Mouse (Mus musculus): Measurements from ENCODE around the gene AU040320. TPM values are rescaled to one million over a fixed set of nuclear protein-coding genes. Genes with fewer than 3 reads are reported as not detected.

Gene AU040320
- polyA plus RNA-seq (2012; fragmentation: generic; extraction: Trizol): 20.2 TPM
- long read RNA-seq, experiment 1, full-length matches to known transcripts: 4 of 12 reads
- long read RNA-seq, experiment 1, partial matches to known transcripts: 3 of 12 reads
- long read RNA-seq, experiment 1, other reads (novel, unspliced or antisense): 5 of 12 reads
- long read RNA-seq, experiment 2, full-length matches to known transcripts: 43 of 71 reads
- long read RNA-seq, experiment 2, partial matches to known transcripts: 15 of 71 reads
- long read RNA-seq, experiment 2, other reads (novel, unspliced or antisense): 13 of 71 reads

- Histone ChIP-seq H3K27me3 (ENCODE audit: control insufficient read depth, insufficient read depth, insufficient read length) (no peaks in the 10 kb centered on the region), H3K79me3 (ENCODE audit: low read depth) (peaks cover 19% of the 10 kb centered on the region), H3K79me2 (ENCODE audit: control insufficient read depth, insufficient read depth) (peaks cover 69% of the 10 kb centered on the region), H3ac (ENCODE audit: control insufficient read depth, insufficient read length, low read depth) (peak within 1 kb of the TSS; percentile 95), H3K36me3 (ENCODE audit: control insufficient read depth, insufficient read depth) (peaks cover 24% of the 10 kb centered on the region), H3K4me3 (ENCODE audit: insufficient read depth, poor library complexity, severe bottlenecking) (peak within 1 kb of the TSS; percentile 85)
- TF ChIP-seq MYOG (IDR thresholded peaks at IDR 0.05; ENCODE audit: control insufficient read depth, extremely low read depth, insufficient read length) (no peak), CTCF (IDR thresholded peaks at IDR 0.05; ENCODE audit: control insufficient read depth, insufficient read depth, insufficient read length) (no peak), MAX (IDR thresholded peaks at IDR 0.05) (no peak), FOSL1 (IDR thresholded peaks at IDR 0.05; ENCODE audit: insufficient read depth, low read length, poor library complexity, severe bottlenecking) (no peak), MYOD1 (IDR thresholded peaks at IDR 0.05; ENCODE audit: control insufficient read depth, insufficient read length, low read depth) (no peak), CEBPB (IDR thresholded peaks at IDR 0.05; ENCODE audit: low read depth) (no peak)
Measured at GRCm38 (mm10) chr4:126753268-126754230, at the start of gene AU040320, which contains the start of gene Ncdn. Gene AU040320, plus strand, starts transcription at chr4:126753544. Gene Ncdn, minus strand, starts transcription at chr4:126753438.

GRCm38 (mm10) chr4:126706630-126707438 lies 46.5 kb upstream of the AU040320 start:
- peaks cover 77% of the 10 kb centered on the region for H3K36me3 ChIP-seq (ENCODE audit: control insufficient read depth, insufficient read depth)
- H3K79me3 ChIP-seq (ENCODE audit: low read depth): no peaks in the 10 kb centered on the region
- no peaks in the 10 kb centered on the region for H3K27me3 ChIP-seq (ENCODE audit: control insufficient read depth, insufficient read depth, insufficient read length)
- TF ChIP-seq MAX (IDR thresholded peaks at IDR 0.05): no peak
- no peak for TF ChIP-seq MYOD1 (IDR thresholded peaks at IDR 0.05; ENCODE audit: control insufficient read depth, insufficient read length, low read depth)
- TF ChIP-seq FOSL1 (IDR thresholded peaks at IDR 0.05; ENCODE audit: insufficient read depth, low read length, poor library complexity, severe bottlenecking): no peak
- TF ChIP-seq CTCF (IDR thresholded peaks at IDR 0.05; ENCODE audit: control insufficient read depth, insufficient read depth, insufficient read length): no peak
- H3ac ChIP-seq (ENCODE audit: control insufficient read depth, insufficient read length, low read depth): no peak overlapping the region
- H3K79me2 ChIP-seq (ENCODE audit: control insufficient read depth, insufficient read depth): no peaks in the 10 kb centered on the region
- no peak overlapping the region for H3K4me3 ChIP-seq (ENCODE audit: insufficient read depth, poor library complexity, severe bottlenecking)

- TF ChIP-seq FOSL1 (IDR thresholded peaks at IDR 0.05; ENCODE audit: insufficient read depth, low read length, poor library complexity, severe bottlenecking) (no peak), USF1 (IDR thresholded peaks at IDR 0.05; ENCODE audit: low read depth) (no peak), CEBPB (IDR thresholded peaks at IDR 0.05; ENCODE audit: low read depth) (no peak), MAX (IDR thresholded peaks at IDR 0.05) (no peak), CTCF (IDR thresholded peaks at IDR 0.05; ENCODE audit: control insufficient read depth, insufficient read depth, insufficient read length) (no peak), MYOG (IDR thresholded peaks at IDR 0.05; ENCODE audit: control insufficient read depth, extremely low read depth, insufficient read length) (no peak), MYOD1 (IDR thresholded peaks at IDR 0.05; ENCODE audit: control insufficient read depth, insufficient read length, low read depth) (no peak)
- Histone ChIP-seq H3K79me3 (ENCODE audit: low read depth) (no peaks in the 10 kb centered on the region), H3K36me3 (ENCODE audit: control insufficient read depth, insufficient read depth) (peaks cover 71% of the 10 kb centered on the region), H3K27me3 (ENCODE audit: control insufficient read depth, insufficient read depth, insufficient read length) (no peaks in the 10 kb centered on the region), H3ac (ENCODE audit: control insufficient read depth, insufficient read length, low read depth) (no peak overlapping the region), H3K79me2 (ENCODE audit: control insufficient read depth, insufficient read depth) (no peaks in the 10 kb centered on the region), H3K4me3 (ENCODE audit: insufficient read depth, poor library complexity, severe bottlenecking) (no peak overlapping the region)
Measured at GRCm38 (mm10) chr4:126707439-126707826, 45.9 kb upstream of the AU040320 start.

- H3K4me3 ChIP-seq (ENCODE audit: insufficient read depth, poor library complexity, severe bottlenecking): no peak overlapping the region
- H3ac ChIP-seq (ENCODE audit: control insufficient read depth, insufficient read length, low read depth): no peak overlapping the region
- TF ChIP-seq MAX (IDR thresholded peaks at IDR 0.05) (no peak), FOSL1 (IDR thresholded peaks at IDR 0.05; ENCODE audit: insufficient read depth, low read length, poor library complexity, severe bottlenecking) (no peak), CTCF (IDR thresholded peaks at IDR 0.05; ENCODE audit: control insufficient read depth, insufficient read depth, insufficient read length) (no peak), MYOG (IDR thresholded peaks at IDR 0.05; ENCODE audit: control insufficient read depth, extremely low read depth, insufficient read length) (no peak), USF1 (IDR thresholded peaks at IDR 0.05; ENCODE audit: low read depth) (no peak), MYOD1 (IDR thresholded peaks at IDR 0.05; ENCODE audit: control insufficient read depth, insufficient read length, low read depth) (no peak), CEBPB (IDR thresholded peaks at IDR 0.05; ENCODE audit: low read depth) (no peak)
- peaks cover 65% of the 10 kb centered on the region for H3K27me3 ChIP-seq (ENCODE audit: control insufficient read depth, insufficient read depth, insufficient read length)
- no peaks in the 10 kb centered on the region for H3K79me2 ChIP-seq (ENCODE audit: control insufficient read depth, insufficient read depth)
- H3K36me3 ChIP-seq (ENCODE audit: control insufficient read depth, insufficient read depth): no peaks in the 10 kb centered on the region
- H3K79me3 ChIP-seq (ENCODE audit: low read depth): no peaks in the 10 kb centered on the region
Measured at GRCm38 (mm10) chr4:126732111-126732510, 21.2 kb upstream of the AU040320 start.

All from C2C12 (cell line).